Mouse (Mus musculus): ENCODE data around the gene Inhbc. TPM values are rescaled to one million over a fixed set of nuclear protein-coding genes. Genes with fewer than 3 reads are reported as not detected.

Gene Inhbc
- polyA plus RNA-seq, 1 experiment from 2014 or later = not detected

- WGBS = 54% methylated on average over 1 of the region's 1 CpGs
- no peaks in the 10 kb centered on the region for H3K36me3 ChIP-seq (replicated peaks; ENCODE audit: control insufficient read depth, insufficient read depth)
- no peak overlapping the region for H3K27ac ChIP-seq
- ATAC-seq (ENCODE audit: low FRiP score) (no peak), DNase-seq (ENCODE audit: low spot score) (no peak)
- no peaks in the 10 kb centered on the region for H3K9me3 ChIP-seq (ENCODE audit: control insufficient read depth, low read length)
- peaks cover 14% of the 10 kb centered on the region; the same call in 1 of the 2 replicates for H3K4me1 ChIP-seq (replicated peaks; ENCODE audit: control insufficient read depth, insufficient read depth, low read length)
- H3K4me2 ChIP-seq (replicated peaks) = no peak overlapping the region
- H3K9ac ChIP-seq = no peak overlapping the region
- peaks cover 14% of the 10 kb centered on the region for H3K27me3 ChIP-seq (ENCODE audit: control insufficient read depth, insufficient read depth, low read length)
- no peak overlapping the region for H3K4me3 ChIP-seq (replicated peaks; ENCODE audit: low read length)
Measured at GRCm38 (mm10) chr10:127335271-127335670, 35.0 kb downstream of the Inhbc start.

- Histone ChIP-seq H3K4me2 (replicated peaks) (no peak overlapping the region), H3K4me3 (replicated peaks; ENCODE audit: low read length) (no peak overlapping the region), H3K27ac (no peak overlapping the region), H3K9ac (no peak overlapping the region), H3K36me3 (replicated peaks; ENCODE audit: control insufficient read depth, insufficient read depth) (no peaks in the 10 kb centered on the region), H3K27me3 (ENCODE audit: control insufficient read depth, insufficient read depth, low read length) (peaks cover 22% of the 10 kb centered on the region), H3K9me3 (ENCODE audit: control insufficient read depth, low read length) (no peaks in the 10 kb centered on the region), H3K4me1 (replicated peaks; ENCODE audit: control insufficient read depth, insufficient read depth, low read length) (no peaks in the 10 kb centered on the region)
- ATAC-seq (ENCODE audit: low FRiP score) (no peak), DNase-seq (ENCODE audit: low spot score) (no peak)
- 72% methylated on average over 5 of the region's 5 CpGs for WGBS
Measured at GRCm38 (mm10) chr10:127333152-127333551, 37.1 kb downstream of the Inhbc start.

- H3K4me3 ChIP-seq (replicated peaks; ENCODE audit: low read length) = 0 out of 2 replicates have a peak overlapping the region, but pooled peaks have one; percentile 11
- peak overlapping the region; percentile 34 for H3K9ac ChIP-seq
- no peaks in the 10 kb centered on the region for H3K36me3 ChIP-seq (replicated peaks; ENCODE audit: control insufficient read depth, insufficient read depth)
- H3K9me3 ChIP-seq (ENCODE audit: control insufficient read depth, low read length) = no peaks in the 10 kb centered on the region
- ATAC-seq (ENCODE audit: low FRiP score) (no peak), DNase-seq (ENCODE audit: low spot score) (no peak)
- H3K27me3 ChIP-seq (ENCODE audit: control insufficient read depth, insufficient read depth, low read length) = peaks cover 30% of the 10 kb centered on the region
- peak overlapping the region; percentile 42 for H3K4me2 ChIP-seq (replicated peaks)
- no peak overlapping the region for H3K27ac ChIP-seq
- WGBS = 32% methylated on average over 31 of the region's 31 CpGs
- no peaks in the 10 kb centered on the region for H3K4me1 ChIP-seq (replicated peaks; ENCODE audit: control insufficient read depth, insufficient read depth, low read length)
Measured at GRCm38 (mm10) chr10:127332211-127332874, 37.9 kb downstream of the Inhbc start.

GRCm38 (mm10) chr10:127330212-127330611 is 40.0 kb downstream of the Inhbc start:
- no peaks in the 10 kb centered on the region for H3K36me3 ChIP-seq (replicated peaks; ENCODE audit: control insufficient read depth, insufficient read depth)
- peaks cover 51% of the 10 kb centered on the region for H3K27me3 ChIP-seq (ENCODE audit: control insufficient read depth, insufficient read depth, low read length)
- WGBS = 78% methylated on average over 7 of the region's 7 CpGs
- H3K4me2 ChIP-seq (replicated peaks) = no peak overlapping the region
- DNase-seq (ENCODE audit: low spot score) (no peak), ATAC-seq (ENCODE audit: low FRiP score) (no peak)
- H3K27ac ChIP-seq = no peak overlapping the region
- 0 out of 2 replicates have a peak, but pooled peaks cover 4% of the 10 kb centered on the region for H3K9me3 ChIP-seq (ENCODE audit: control insufficient read depth, low read length)
- H3K4me1 ChIP-seq (replicated peaks; ENCODE audit: control insufficient read depth, insufficient read depth, low read length) = peaks cover 7% of the 10 kb centered on the region
- H3K4me3 ChIP-seq (replicated peaks; ENCODE audit: low read length) = no peak overlapping the region
- no peak overlapping the region for H3K9ac ChIP-seq

GRCm38 (mm10) chr10:127327461-127328145 is 42.6 kb downstream of the Inhbc start:
- Histone ChIP-seq H3K4me2 (replicated peaks) (no peak overlapping the region), H3K4me3 (replicated peaks; ENCODE audit: low read length) (no peak overlapping the region), H3K4me1 (replicated peaks; ENCODE audit: control insufficient read depth, insufficient read depth, low read length) (peaks cover 7% of the 10 kb centered on the region), H3K9ac (no peak overlapping the region), H3K27me3 (ENCODE audit: control insufficient read depth, insufficient read depth, low read length) (peaks cover 75% of the 10 kb centered on the region), H3K27ac (no peak overlapping the region), H3K9me3 (ENCODE audit: control insufficient read depth, low read length) (0 out of 2 replicates have a peak, but pooled peaks cover 4% of the 10 kb centered on the region), H3K36me3 (replicated peaks; ENCODE audit: control insufficient read depth, insufficient read depth) (no peaks in the 10 kb centered on the region)
- DNase-seq (ENCODE audit: low spot score) = no peak
- no peak for ATAC-seq (ENCODE audit: low FRiP score)
- WGBS = 51% methylated on average over 18 of the region's 18 CpGs

- H3K36me3 ChIP-seq (replicated peaks; ENCODE audit: control insufficient read depth, insufficient read depth) = no peaks in the 10 kb centered on the region
- 6% methylated on average over 29 of the region's 29 CpGs for WGBS
- DNase-seq (ENCODE audit: low spot score) (no peak), ATAC-seq (ENCODE audit: low FRiP score) (no peak)
- H3K9me3 ChIP-seq (ENCODE audit: control insufficient read depth, low read length) = 0 out of 2 replicates have a peak, but pooled peaks cover 4% of the 10 kb centered on the region
- peaks cover 7% of the 10 kb centered on the region for H3K4me1 ChIP-seq (replicated peaks; ENCODE audit: control insufficient read depth, insufficient read depth, low read length)
- peak overlapping the region; percentile 30 for H3K4me3 ChIP-seq (replicated peaks; ENCODE audit: low read length)
- peaks cover 80% of the 10 kb centered on the region for H3K27me3 ChIP-seq (ENCODE audit: control insufficient read depth, insufficient read depth, low read length)
- peak overlapping the region; percentile 24; the same call in 1 of the 2 replicates for H3K9ac ChIP-seq
- peak overlapping the region; percentile 56 for H3K4me2 ChIP-seq (replicated peaks)
- H3K27ac ChIP-seq = no peak overlapping the region
Measured at GRCm38 (mm10) chr10:127326828-127327227, 43.4 kb downstream of the Inhbc start.

GRCm38 (mm10) chr10:127326017-127326801 is 44.0 kb downstream of the Inhbc start:
- ATAC-seq (ENCODE audit: low FRiP score) (peak; percentile 38; the same call in 1 of the 2 replicates), DNase-seq (ENCODE audit: low spot score) (no peak)
- H3K27ac ChIP-seq = no peak overlapping the region
- peaks cover 7% of the 10 kb centered on the region for H3K4me1 ChIP-seq (replicated peaks; ENCODE audit: control insufficient read depth, insufficient read depth, low read length)
- H3K36me3 ChIP-seq (replicated peaks; ENCODE audit: control insufficient read depth, insufficient read depth) = no peaks in the 10 kb centered on the region
- H3K9ac ChIP-seq = peak overlapping the region; percentile 24; the same call in 1 of the 2 replicates
- peak overlapping the region; percentile 30 for H3K4me3 ChIP-seq (replicated peaks; ENCODE audit: low read length)
- H3K4me2 ChIP-seq (replicated peaks) = peak overlapping the region; percentile 56
- peaks cover 80% of the 10 kb centered on the region for H3K27me3 ChIP-seq (ENCODE audit: control insufficient read depth, insufficient read depth, low read length)
- H3K9me3 ChIP-seq (ENCODE audit: control insufficient read depth, low read length) = 0 out of 2 replicates have a peak, but pooled peaks cover 4% of the 10 kb centered on the region
- 3% methylated on average over 52 of the region's 54 CpGs for WGBS

GRCm38 (mm10) chr10:127325454-127326016 is 44.7 kb downstream of the Inhbc start:
- Histone ChIP-seq H3K36me3 (replicated peaks; ENCODE audit: control insufficient read depth, insufficient read depth) (no peaks in the 10 kb centered on the region), H3K27ac (no peak overlapping the region), H3K4me1 (replicated peaks; ENCODE audit: control insufficient read depth, insufficient read depth, low read length) (peaks cover 7% of the 10 kb centered on the region), H3K4me2 (replicated peaks) (no peak overlapping the region), H3K9me3 (ENCODE audit: control insufficient read depth, low read length) (0 out of 2 replicates have a peak, but pooled peaks cover 4% of the 10 kb centered on the region), H3K27me3 (ENCODE audit: control insufficient read depth, insufficient read depth, low read length) (peaks cover 80% of the 10 kb centered on the region), H3K4me3 (replicated peaks; ENCODE audit: low read length) (no peak overlapping the region; the same call in 1 of the 2 replicates), H3K9ac (no peak overlapping the region)
- 36% methylated on average over 14 of the region's 14 CpGs for WGBS
- ATAC-seq (ENCODE audit: low FRiP score) (no peak), DNase-seq (ENCODE audit: low spot score) (no peak)
